ENCODE assay signal across 14 mouse cellular contexts in genomic region chr8:92024133-92024532, GRCm38 (mm10).
DNase-seq lines count a peak whose midpoint lies in the region; ATAC-seq and TF ChIP-seq lines count a peak whose summit lies in the region.
"Had no signal": no experiment of that assay in that cellular context is flagged by ENCODE, and none has a peak within 500 bp of the region (broad histone marks: within the 10 kb centered on the region; RNA-seq: fewer than 3 reads in every experiment).

No protein-coding gene starts in this region.

- no peak overlapping the region for H3K4me3 ChIP-seq in heart, embryonic 12.5 days
- H3K4me3 ChIP-seq in heart, adult 2 months, result no peak overlapping the region
- H3K4me3 ChIP-seq in lung, embryonic 15.5 days, result no peak overlapping the region
- no peak overlapping the region for H3K4me3 ChIP-seq in midbrain, embryonic 14.5 days (replicated peaks; ENCODE audit: low read depth, low read length)
- H3K4me3 ChIP-seq: forebrain, embryonic 12.5 days had no signal

- H3K36me3 ChIP-seq in heart, embryonic 12.5 days, result no peaks in the 10 kb centered on the region
- H3K36me3 ChIP-seq in heart, adult 2 months (ENCODE audit: control insufficient read depth, insufficient read depth, low read length), result no peaks in the 10 kb centered on the region
- no peaks in the 10 kb centered on the region for H3K36me3 ChIP-seq in lung, embryonic 15.5 days
- no peaks in the 10 kb centered on the region for H3K36me3 ChIP-seq in midbrain, embryonic 14.5 days (ENCODE audit: control insufficient read depth, insufficient read depth, low read length)
- H3K36me3 ChIP-seq: forebrain, embryonic 12.5 days had no signal

- H3K79me2 ChIP-seq in heart, adult 2 months (replicated peaks; ENCODE audit: control insufficient read depth, insufficient read depth, low read length), result no peaks in the 10 kb centered on the region

- no peak for TF ChIP-seq EP300 in heart, adult 2 months (IDR thresholded peaks at IDR 0.05; ENCODE audit: insufficient read depth, low read depth, low read length)

- intact Hi-C loops in heart, adult 2 months (cut with DNase I), result no loop called here

- H3K27ac ChIP-seq in heart, embryonic 12.5 days (ENCODE audit: poor library complexity, severe bottlenecking), result no peak overlapping the region
- no peak overlapping the region for H3K27ac ChIP-seq in heart, adult 2 months
- no peak overlapping the region for H3K27ac ChIP-seq in lung, embryonic 15.5 days
- no peak overlapping the region for H3K27ac ChIP-seq in midbrain, embryonic 14.5 days (replicated peaks; ENCODE audit: low read depth, low read length)
- H3K27ac ChIP-seq: forebrain, embryonic 12.5 days had no signal

- TF ChIP-seq POLR2A in heart, adult 2 months (IDR thresholded peaks at IDR 0.05; ENCODE audit: insufficient read depth, low read depth, low read length), result no peak

- peaks cover 22% of the 10 kb centered on the region for H3K4me1 ChIP-seq in heart, embryonic 12.5 days (replicated peaks)
- no peaks in the 10 kb centered on the region for H3K4me1 ChIP-seq in heart, adult 2 months (ENCODE audit: control insufficient read depth, insufficient read depth, low read length)
- H3K4me1 ChIP-seq in lung, embryonic 15.5 days, result peaks cover 4% of the 10 kb centered on the region; the same call in 1 of the 2 replicates
- H3K4me1 ChIP-seq in midbrain, embryonic 14.5 days (ENCODE audit: control insufficient read depth, insufficient read depth, low read length), result peaks cover 18% of the 10 kb centered on the region

- TF ChIP-seq CTCF in heart, adult 2 months (IDR thresholded peaks at IDR 0.05), result no peak

- H3K9ac ChIP-seq in heart, embryonic 12.5 days, result no peak overlapping the region; the same call in 1 of the 2 replicates
- no peak overlapping the region for H3K9ac ChIP-seq in heart, adult 2 months (ENCODE audit: low read depth, low read length)
- H3K9ac ChIP-seq in lung, embryonic 15.5 days, result no peak overlapping the region
- 0 out of 2 replicates have a peak overlapping the region, but pooled peaks have one; percentile 18 for H3K9ac ChIP-seq in midbrain, embryonic 14.5 days (replicated peaks; ENCODE audit: low read length)
- H3K9ac ChIP-seq: forebrain, embryonic 12.5 days had no signal

- H3K4me2 ChIP-seq in heart, embryonic 12.5 days, result peak overlapping the region; percentile 51
- H3K4me2 ChIP-seq in lung, embryonic 15.5 days, result peak overlapping the region; percentile 16; the same call in 1 of the 2 replicates
- peak overlapping the region; percentile 23 for H3K4me2 ChIP-seq in midbrain, embryonic 14.5 days (ENCODE audit: low read length)
- H3K4me2 ChIP-seq: forebrain, embryonic 12.5 days had no signal

- 15% methylated on average over 8 of the region's 8 CpGs for WGBS in heart, embryonic 12.5 days
- 19% methylated on average over 8 of the region's 8 CpGs for WGBS in heart, adult 2 months
- 16% methylated on average over 8 of the region's 8 CpGs for WGBS in lung, embryonic 15.5 days
- WGBS in midbrain, embryonic 14.5 days, result 13% methylated on average over 8 of the region's 8 CpGs

- peaks cover 43% of the 10 kb centered on the region for H3K27me3 ChIP-seq in heart, embryonic 12.5 days (replicated peaks)
- no peaks in the 10 kb centered on the region; the same call in 1 of the 2 replicates for H3K27me3 ChIP-seq in heart, adult 2 months (ENCODE audit: control insufficient read depth, insufficient read depth, low read length)
- H3K27me3 ChIP-seq in lung, embryonic 15.5 days, result peaks cover 58% of the 10 kb centered on the region
- H3K27me3 ChIP-seq in midbrain, embryonic 14.5 days (ENCODE audit: control insufficient read depth, insufficient read depth, low read length), result no peaks in the 10 kb centered on the region; the same call in none of the 2 replicates

- ATAC-seq in heart, embryonic 12.5 days (ENCODE audit: insufficient number of reproducible peaks, low FRiP score), result no peak
- no peak for ATAC-seq in lung, embryonic 15.5 days (ENCODE audit: borderline replicate concordance, extremely low read depth, low FRiP score, low TSS enrichment)
- ATAC-seq in midbrain, embryonic 14.5 days (ENCODE audit: low FRiP score, low TSS enrichment), result no peak

- H3K9me3 ChIP-seq in heart, embryonic 12.5 days (replicated peaks), result no peaks in the 10 kb centered on the region
- H3K9me3 ChIP-seq in lung, embryonic 15.5 days, result no peaks in the 10 kb centered on the region
- no peaks in the 10 kb centered on the region for H3K9me3 ChIP-seq in midbrain, embryonic 14.5 days (ENCODE audit: control insufficient read depth, low read length)
- H3K9me3 ChIP-seq: forebrain, embryonic 12.5 days had no signal

- DNase-seq in heart, adult 2 months, result no peak
- DNase-seq in lung, postnatal 25 days (ENCODE audit: low spot score), result no peak
- DNase-seq in ZHBTc4 (ENCODE audit: low read depth, low spot score), result peak; percentile 29
- DNase-seq in midbrain, embryonic 14.5 days, result peak; percentile 30
- no peak for DNase-seq in gastrocnemius, postnatal 10 days
- DNase-seq in spleen, postnatal 4 days (ENCODE audit: low spot score in 2 of 2), result no peak
- DNase-seq: adrenal gland, postnatal 25 days; gastrocnemius, postnatal 14 days; kidney, postnatal 36 days; liver; right cerebral cortex, postnatal 25 days had no signal

Comparison
In these comparisons a context has a peak if more than half of its experiments do, and no peak if none do; other contexts are left out.
1. DNase-seq: peak in ZHBTc4 (single experiment) and midbrain, embryonic 14.5 days (single experiment); none in heart, adult 2 months (0 of 2), lung, postnatal 25 days (single experiment), gastrocnemius, postnatal 10 days (single experiment) and spleen, postnatal 4 days (0 of 2).
2. Peak in every context shown above with its lines, with median percentiles within 50 percentile points of each other: H3K4me2 ChIP-seq.